Mouse (Mus musculus) right cerebral cortex, postnatal 25 days (tissue): ENCODE results near the gene Scaf11.
"Not testable (repeated sequence)": the region's sequence is repeated elsewhere in the genome, so short reads cannot be mapped to it uniquely, and the experiment has no call there.

Experiments
- DNase-seq: peaks from one replicate; pipeline ENCODE4 v3.0.0; 2022

The Scaf11 gene

GRCm38 (mm10) chr15:96463821-96464220, 3.2 kb upstream of the Scaf11 start:
- no peak for DNase-seq

- DNase-seq: no peak
Observed at GRCm38 (mm10) chr15:96462611-96463010, 2.0 kb upstream of the Scaf11 start.

- no peak for DNase-seq
Observed at GRCm38 (mm10) chr15:96461541-96462512, 1.2 kb upstream of the Scaf11 start.

GRCm38 (mm10) chr15:96460451-96460729, 253 bp downstream of the Scaf11 start:
- no peak for DNase-seq

GRCm38 (mm10) chr15:96459741-96460450, 747 bp downstream of the Scaf11 start:
- DNase-seq: peak; percentile 61

- no peak for DNase-seq
Observed at GRCm38 (mm10) chr15:96458273-96458672, 2.4 kb downstream of the Scaf11 start.

- no peak for DNase-seq
Observed at GRCm38 (mm10) chr15:96457338-96457664, 3.3 kb downstream of the Scaf11 start.

GRCm38 (mm10) chr15:96456651-96457337, 3.8 kb downstream of the Scaf11 start:
- no peak for DNase-seq

GRCm38 (mm10) chr15:96455595-96456214, 4.9 kb downstream of the Scaf11 start:
- no peak for DNase-seq

GRCm38 (mm10) chr15:96453346-96453745, 7.3 kb downstream of the Scaf11 start:
- no peak for DNase-seq

GRCm38 (mm10) chr15:96448656-96449299, 11.9 kb downstream of the Scaf11 start:
- peak; percentile 23 for DNase-seq

- no peak for DNase-seq
Observed at GRCm38 (mm10) chr15:96446785-96447184, 13.9 kb downstream of the Scaf11 start.

- DNase-seq: not testable (repeated sequence)
Observed at GRCm38 (mm10) chr15:96441480-96441879, 19.2 kb downstream of the Scaf11 start.

GRCm38 (mm10) chr15:96434202-96434601, 26.4 kb downstream of the Scaf11 start:
- DNase-seq: no peak

- DNase-seq: no peak
Observed at GRCm38 (mm10) chr15:96419920-96420319, 40.7 kb downstream of the Scaf11 start.

GRCm38 (mm10) chr15:96418161-96418560, 42.5 kb downstream of the Scaf11 start:
- no peak for DNase-seq

- DNase-seq: no peak
Observed at GRCm38 (mm10) chr15:96408717-96409121, 51.9 kb downstream of the Scaf11 start.

GRCm38 (mm10) chr15:96407151-96407550, 53.5 kb downstream of the Scaf11 start:
- DNase-seq: no peak

- DNase-seq: no peak
Observed at GRCm38 (mm10) chr15:96406253-96406652, 54.4 kb downstream of the Scaf11 start.

- DNase-seq: no peak
Observed at GRCm38 (mm10) chr15:96405548-96405947, 55.1 kb downstream of the Scaf11 start.

- DNase-seq: no peak
Observed at GRCm38 (mm10) chr15:96398333-96398732, 62.3 kb downstream of the Scaf11 start.

GRCm38 (mm10) chr15:96396641-96397344, 63.9 kb downstream of the Scaf11 start:
- DNase-seq: no peak
